Mouse (Mus musculus) cerebellum, postnatal 14 days (tissue): ENCODE data around the gene Hdac4.
A peak's percentile ranks its signal among the peaks of the same experiment; 100 is the strongest.

Experiments
- DNase-seq, 2 experiments: peaks; one replicate each; pipeline ENCODE4 v3.0.0; 2021; ENCODE audit warnings: mixed read lengths in 2 of 2

Gene Hdac4

DNA sequence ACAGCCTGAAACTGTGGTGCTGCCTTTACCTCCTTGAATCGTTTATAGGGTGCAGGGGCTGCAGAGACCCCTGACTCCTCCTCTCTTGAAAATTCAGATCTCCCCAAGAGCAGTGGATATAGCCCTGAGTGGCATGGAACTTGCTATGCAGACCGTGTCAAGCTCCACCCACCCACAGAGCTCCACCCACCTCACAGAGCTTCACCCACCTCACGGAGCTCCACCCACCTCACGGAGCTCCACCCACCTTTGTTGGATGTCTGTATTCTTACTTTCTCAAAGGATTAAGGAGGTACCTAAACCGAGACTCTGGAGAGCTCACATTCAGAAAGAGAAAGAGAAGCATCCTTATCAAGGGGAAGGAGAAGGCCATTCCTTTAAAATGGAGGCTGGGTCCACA lies 279.5 kb downstream of the Hdac4 start:
- no peak for DNase-seq

GRCm38 (mm10) chr1:91914648-91915047 lies 280.9 kb downstream of the Hdac4 start:
- peak in 1 of 2 experiments; percentile 35 for DNase-seq

- peak; percentile 69 to 82 for DNase-seq
These were observed 281.6 kb downstream of the Hdac4 start for GRCm38 (mm10) chr1:91913850-91914249.

GRCm38 (mm10) chr1:91912227-91913119 lies 283.0 kb downstream of the Hdac4 start:
- no peak for DNase-seq

DNA sequence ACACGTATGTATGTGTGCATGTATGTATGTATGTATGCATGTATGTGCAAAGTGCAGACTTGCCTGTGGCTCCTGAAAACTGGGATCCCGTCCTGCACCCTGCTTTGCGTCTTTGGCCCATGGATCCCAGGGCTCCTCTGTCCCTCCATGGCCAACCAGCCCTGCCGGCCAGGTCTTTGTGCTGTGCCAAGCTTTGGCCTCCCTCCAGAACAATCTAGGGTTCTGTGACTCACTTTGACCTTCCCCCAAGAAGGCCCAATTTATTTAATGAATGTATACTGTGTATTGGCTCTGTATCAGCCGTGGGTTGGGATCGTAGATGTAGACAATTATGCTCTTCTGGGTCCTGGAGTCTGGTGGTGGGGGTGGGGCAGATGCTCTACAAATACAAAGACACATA lies 290.2 kb downstream of the Hdac4 start:
- no peak for DNase-seq

- peak; percentile 50 to 62 for DNase-seq
These were observed 292.1 kb downstream of the Hdac4 start for GRCm38 (mm10) chr1:91903241-91903981.

- DNase-seq, result no peak
These were observed 298.4 kb downstream of the Hdac4 start for GRCm38 (mm10) chr1:91897078-91897477.

GRCm38 (mm10) chr1:91894286-91894685 lies 301.2 kb downstream of the Hdac4 start:
- no peak for DNase-seq

GRCm38 (mm10) chr1:91893598-91893997 lies 301.9 kb downstream of the Hdac4 start:
- DNase-seq, result no peak

- DNase-seq, result no peak
These were observed 312.4 kb downstream of the Hdac4 start for GRCm38 (mm10) chr1:91883115-91883514.

DNA sequence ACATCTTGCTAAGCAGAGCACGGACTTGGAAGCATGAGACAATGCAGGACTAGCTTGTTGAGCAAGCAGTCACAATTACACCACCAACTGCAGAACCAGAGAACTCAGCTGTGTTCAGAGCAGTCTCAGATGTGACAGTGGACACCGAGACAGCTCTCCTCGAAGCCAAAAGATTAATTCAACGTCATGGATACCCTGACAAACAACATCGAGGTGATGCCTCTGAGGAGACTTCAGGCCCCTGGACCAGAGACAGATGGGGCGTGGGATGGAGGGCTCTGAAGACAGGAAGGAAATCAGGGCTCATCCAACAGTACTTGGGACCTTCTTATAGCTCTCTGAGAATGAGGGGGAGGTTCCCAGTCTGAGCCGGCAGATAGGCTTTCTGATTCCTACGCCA lies 314.6 kb downstream of the Hdac4 start:
- no peak for DNase-seq

DNA sequence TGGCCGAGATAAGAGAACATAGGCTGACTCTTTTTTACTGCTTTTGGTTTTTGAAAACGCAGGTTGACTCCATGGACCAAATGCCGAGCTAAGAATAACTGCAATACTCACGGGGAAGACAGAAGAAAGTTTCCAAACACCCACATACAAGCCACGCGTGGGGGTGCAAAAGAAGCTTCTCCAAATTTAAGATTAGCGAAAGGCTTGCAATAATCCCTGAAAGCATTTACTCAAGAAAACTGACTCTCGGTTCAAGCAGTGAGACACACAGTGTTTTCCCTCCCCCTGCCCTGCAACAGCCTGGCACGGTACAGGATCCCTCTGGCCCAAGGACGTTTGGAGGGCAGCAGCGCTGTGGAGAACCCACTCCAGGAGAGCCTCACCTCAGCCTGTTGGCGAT lies 315.3 kb downstream of the Hdac4 start:
- no peak for DNase-seq
